Mouse (Mus musculus) MEL (cell line): ENCODE measurements at regions not wholly inside any gene's neighbourhood (a gene's known extent, or its start where the extent isn't known, plus 50 kb on each side); places are given as distances from the start of the nearest gene placed in this dataset.

Experiments
- CHD2 ChIP-seq: IDR thresholded peaks from 2 replicates; pipeline ENCODE4 v1.6.1; 2011; ENCODE audit warnings: low read length, improper control_type of control experiment
- NELFE ChIP-seq: IDR thresholded peaks from 2 replicates; pipeline ENCODE4 v1.6.1; 2011; ENCODE audit warnings: low read depth, low read length, improper control_type of control experiment

- no peak for TF ChIP-seq NELFE
- TF ChIP-seq CHD2: no peak
Measured at GRCm38 (mm10) chr12:69519869-69520268, 63.0 kb downstream of the Vcpkmt start.
